Mouse (Mus musculus) heart, adult 2 months (tissue): ENCODE results near the gene Rcor1. TPM values are rescaled to one million over a fixed set of nuclear protein-coding genes. Genes with fewer than 3 reads are reported as not detected.
"Not testable (repeated sequence)": the region's sequence is repeated elsewhere in the genome, so short reads cannot be mapped to it uniquely, and the experiment has no call there.

Experiments
- DNase-seq, 2 experiments: peaks; one replicate each; pipeline ENCODE4 v3.0.0; 2021
- H3K27ac ChIP-seq: fragments of 200-600 bp; 2 replicates; pipeline ENCODE4 v1.8.1; 2022
- H3K27me3 ChIP-seq: fragments of 200-500 bp; 2 replicates; pipeline ENCODE4 v1.6.1; 2012; ENCODE audit warnings: mild to moderate bottlenecking, low read length, inconsistent platforms, mixed read lengths; ENCODE audit not compliant: control insufficient read depth, insufficient read depth
- H3K36me3 ChIP-seq: fragments of 200-500 bp; 2 replicates; pipeline ENCODE4 v1.6.1; 2012; ENCODE audit warnings: low read length, inconsistent platforms; ENCODE audit not compliant: control insufficient read depth, insufficient read depth
- H3K4me1 ChIP-seq: fragments of 200-500 bp; 2 replicates; pipeline ENCODE4 v1.6.1; 2011; ENCODE audit warnings: low read length; ENCODE audit not compliant: control insufficient read depth, insufficient read depth
- H3K4me3 ChIP-seq: fragments of 200-600 bp; 2 replicates; pipeline ENCODE4 v1.8.1; 2022
- H3K79me2 ChIP-seq: fragments of 200-500 bp; replicated peaks from 2 replicates; pipeline ENCODE4 v1.6.1; 2012; ENCODE audit warnings: mild to moderate bottlenecking, inconsistent platforms, low read length, moderate library complexity, mixed read lengths; ENCODE audit not compliant: control insufficient read depth, insufficient read depth
- H3K9ac ChIP-seq: fragments of 200-500 bp; 2 replicates; pipeline ENCODE4 v1.6.1; 2012; ENCODE audit warnings: low read depth, mild to moderate bottlenecking, control low read depth, inconsistent platforms, low read length, mixed read lengths
- CTCF ChIP-seq: fragments of 200-600 bp; IDR thresholded peaks from 2 replicates; pipeline ENCODE4 v1.8.1; 2022; ENCODE audit warnings: antibody characterized with exemption, mild to moderate bottlenecking, moderate library complexity
- EP300 ChIP-seq: fragments of 200-500 bp; IDR thresholded peaks from 2 replicates; pipeline ENCODE4 v1.6.1; 2011; ENCODE audit warnings: low read depth, low read length, control low read depth; ENCODE audit not compliant: insufficient read depth
- POLR2A ChIP-seq: fragments of 200-500 bp; IDR thresholded peaks from 2 replicates; pipeline ENCODE4 v1.6.1; 2011; ENCODE audit warnings: mild to moderate bottlenecking, low read depth, low read length, control low read depth; ENCODE audit not compliant: insufficient read depth
- WGBS: fragments of 180-500 bp; shearing (Covaris S2); methylation state at CpG from one replicate; pipeline ENCODE4 v1.1.7; 2018; 5-methylcytosine and 5-hydroxymethylcytosine counted together
- intact Hi-C: fragments of 180-260 bp; cut with DNase I; formaldehyde crosslinking; loops from one replicate; pipeline ENCODE4 v1.15.1; 2025
- polyA plus RNA-seq: library from polyadenylated mRNA; depleted of rRNA; stranded (reverse); fragments of >200 nt; gene quantifications from 2 replicates; pipeline ENCODE4 v1.2.3, GENCODE M21; 2012
- total RNA-seq, 2 experiments: library from RNA; stranded (reverse); gene quantifications; 2 replicates each; pipeline ENCODE4 v1.2.3; 2021

Gene Rcor1
- total and polyA plus RNA-seq, 3 experiments: 5.9 to 14.8 (median 13.9) TPM

DNA sequence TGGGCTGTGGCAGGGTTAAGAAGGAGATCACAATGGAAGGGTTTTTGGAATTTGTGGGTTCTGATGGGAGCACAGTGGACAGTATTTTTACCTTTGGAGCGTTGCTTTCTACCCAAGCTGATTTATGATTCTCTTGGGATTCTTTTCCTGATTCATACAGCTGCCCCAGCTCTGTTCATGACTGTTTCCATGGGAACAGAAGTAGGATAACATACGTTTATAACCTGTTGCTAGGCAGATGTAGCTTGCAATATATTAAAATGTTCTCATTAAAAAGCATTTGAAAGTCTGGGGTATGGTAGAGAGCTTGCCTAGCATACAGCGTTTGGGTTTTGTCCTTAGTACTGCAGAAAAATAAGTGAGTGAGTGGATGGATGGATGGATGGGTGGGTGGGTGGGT is 25.1 kb downstream of the Rcor1 start:
- no peaks in the 10 kb centered on the region for H3K36me3 ChIP-seq
- no peaks in the 10 kb centered on the region for H3K27me3 ChIP-seq
- H3K79me2 ChIP-seq: peaks cover 8% of the 10 kb centered on the region
- H3K4me3 ChIP-seq: no peak overlapping the region
- H3K4me1 ChIP-seq: peaks cover under 1% of the 10 kb centered on the region; the same call in 1 of the 2 replicates
- no peak overlapping the region for H3K27ac ChIP-seq
- TF ChIP-seq CTCF (no peak), EP300 (no peak), POLR2A (no peak)
- H3K9ac ChIP-seq: no peak overlapping the region
- DNase-seq: no peak
- intact Hi-C loops: no loop called here
- 78% methylated on average over 3 of the region's 3 CpGs for WGBS

DNA sequence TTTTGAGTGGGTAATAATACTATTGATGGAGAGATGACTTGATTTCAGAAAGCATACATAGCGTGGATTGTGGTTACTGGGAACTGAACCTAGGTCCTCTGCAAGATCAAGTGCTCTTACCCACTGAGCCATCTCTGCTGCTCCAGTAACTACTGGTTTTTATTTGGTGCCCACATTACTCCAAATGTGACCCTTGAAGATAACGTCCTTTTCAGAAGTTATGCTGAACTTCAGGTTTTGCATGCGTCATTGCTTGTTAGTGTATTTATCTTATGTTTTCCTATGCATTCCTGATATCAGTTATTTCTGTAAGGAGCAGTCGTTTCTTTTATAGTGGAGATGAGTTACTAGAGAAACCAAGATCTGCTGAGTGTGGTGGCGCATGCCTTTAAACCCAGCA is 26.2 kb downstream of the Rcor1 start:
- WGBS: 86% methylated on average over 5 of the region's 5 CpGs
- TF ChIP-seq POLR2A: no peak
- TF ChIP-seq CTCF: no peak
- no peak for TF ChIP-seq EP300
- Histone ChIP-seq H3K9ac (no peak overlapping the region), H3K27ac (no peak overlapping the region), H3K4me1 (no peaks in the 10 kb centered on the region), H3K27me3 (no peaks in the 10 kb centered on the region), H3K79me2 (peaks cover 4% of the 10 kb centered on the region), H3K4me3 (no peak overlapping the region), H3K36me3 (no peaks in the 10 kb centered on the region)
- intact Hi-C loops: no loop called here
- DNase-seq: no peak

- DNase-seq: no peak
- Histone ChIP-seq H3K36me3 (peaks cover 2% of the 10 kb centered on the region; the same call in 1 of the 2 replicates), H3K9ac (no peak overlapping the region), H3K79me2 (peaks cover 4% of the 10 kb centered on the region), H3K27ac (no peak overlapping the region), H3K27me3 (no peaks in the 10 kb centered on the region), H3K4me3 (no peak overlapping the region), H3K4me1 (no peaks in the 10 kb centered on the region)
- intact Hi-C loops: no loop called here
- WGBS: 81% methylated on average over 13 of the region's 13 CpGs
- no peak for TF ChIP-seq CTCF
- no peak for TF ChIP-seq EP300
- no peak for TF ChIP-seq POLR2A
Measured at GRCm38 (mm10) chr12:111067816-111068215, 28.7 kb downstream of the Rcor1 start.

GRCm38 (mm10) chr12:111069299-111069698 is 30.1 kb downstream of the Rcor1 start:
- H3K4me1 ChIP-seq, H3K36me3 ChIP-seq, H3K9ac ChIP-seq, H3K4me3 ChIP-seq, H3K27ac ChIP-seq, H3K27me3 ChIP-seq, intact Hi-C loops, H3K79me2 ChIP-seq, DNase-seq: not testable (repeated sequence)

DNA sequence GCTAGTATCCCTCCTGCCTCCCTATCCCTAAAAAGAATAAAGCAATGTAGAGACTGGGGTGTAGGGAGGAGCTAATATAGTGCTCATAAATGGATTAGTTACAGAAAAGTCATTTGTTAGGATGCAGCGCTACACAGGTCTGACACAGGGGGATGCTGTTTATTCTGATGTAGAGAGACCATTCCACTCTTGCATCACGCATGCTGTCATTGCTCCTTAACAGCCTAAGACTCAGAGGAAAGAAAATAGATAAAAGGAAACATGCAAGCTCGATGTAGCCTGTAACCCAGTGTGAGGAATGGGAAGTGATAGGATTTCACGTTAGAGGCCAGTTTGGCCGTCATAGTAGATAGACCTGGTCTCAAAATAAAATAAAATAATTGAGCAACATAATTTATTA is 31.9 kb downstream of the Rcor1 start:
- DNase-seq: no peak
- Histone ChIP-seq H3K4me1 (no peaks in the 10 kb centered on the region), H3K36me3 (peaks cover 2% of the 10 kb centered on the region; the same call in 1 of the 2 replicates), H3K27me3 (no peaks in the 10 kb centered on the region), H3K9ac (no peak overlapping the region), H3K4me3 (no peak overlapping the region), H3K27ac (no peak overlapping the region), H3K79me2 (peaks cover 4% of the 10 kb centered on the region)
- TF ChIP-seq EP300 (no peak), CTCF (no peak), POLR2A (no peak)
- intact Hi-C loops: no loop called here
- 63% methylated on average over 5 of the region's 5 CpGs for WGBS

GRCm38 (mm10) chr12:111071477-111072152 is 32.5 kb downstream of the Rcor1 start:
- DNase-seq: peak; percentile 46 to 67
- no peak overlapping the region for H3K9ac ChIP-seq
- no peak overlapping the region for H3K27ac ChIP-seq
- peaks cover 5% of the 10 kb centered on the region for H3K79me2 ChIP-seq
- TF ChIP-seq EP300: no peak
- no peak for TF ChIP-seq POLR2A
- no peak for TF ChIP-seq CTCF
- H3K27me3 ChIP-seq: no peaks in the 10 kb centered on the region
- WGBS: 61% methylated on average over 10 of the region's 10 CpGs
- peaks cover 2% of the 10 kb centered on the region; the same call in 1 of the 2 replicates for H3K36me3 ChIP-seq
- H3K4me3 ChIP-seq: no peak overlapping the region
- H3K4me1 ChIP-seq: peaks cover 2% of the 10 kb centered on the region; the same call in 1 of the 2 replicates
- intact Hi-C loops: no loop called here
